Mouse (Mus musculus) neural tube, embryonic 11.5 days (tissue): ENCODE results near the gene Epgn. TPM values are rescaled to one million over a fixed set of nuclear protein-coding genes. Genes with fewer than 3 reads are reported as not detected.

Experiments used
- ATAC-seq: fragments of 200-750 bp; cut with Nextera tagmentation; 2 replicates; pipeline ENCODE4 v1.8.0; 2017; ENCODE audit warnings: moderate number of reproducible peaks, mild to moderate bottlenecking, moderate TSS enrichment, moderate library complexity; ENCODE audit not compliant: insufficient read depth, low FRiP score, low TSS enrichment
- DNase-seq: peaks from one replicate; pipeline ENCODE4 v3.0.0-alpha.2; 2015; ENCODE audit warnings: low spot score
- H3K27ac ChIP-seq: fragments of 300-500 bp; sonication (generic); 2 replicates; pipeline ENCODE4 v1.5.1; 2014; ENCODE audit warnings: low read depth, mild to moderate bottlenecking, low read length
- H3K27me3 ChIP-seq: fragments of 300-500 bp; sonication (generic); 2 replicates; pipeline ENCODE4 v1.6.1; 2014; ENCODE audit warnings: mild to moderate bottlenecking, low read length, mixed read lengths; ENCODE audit not compliant: control insufficient read depth, insufficient read depth
- H3K36me3 ChIP-seq: fragments of 300-500 bp; sonication (generic); 2 replicates; pipeline ENCODE4 v1.6.1; 2014; ENCODE audit warnings: mild to moderate bottlenecking, low read length, moderate library complexity, mixed read lengths; ENCODE audit not compliant: control insufficient read depth, insufficient read depth
- H3K4me1 ChIP-seq: fragments of 300-500 bp; sonication (generic); 2 replicates; pipeline ENCODE4 v1.6.1; 2014; ENCODE audit warnings: low read length, mixed read lengths; ENCODE audit not compliant: control insufficient read depth, insufficient read depth
- H3K4me2 ChIP-seq: fragments of 300-500 bp; sonication (generic); 2 replicates; pipeline ENCODE4 v1.6.1; 2014; ENCODE audit warnings: low read depth, mild to moderate bottlenecking, moderate library complexity
- H3K4me3 ChIP-seq: fragments of 300-500 bp; sonication (generic); 2 replicates; pipeline ENCODE4 v1.5.1; 2014; ENCODE audit warnings: low read depth, low read length
- H3K9ac ChIP-seq: fragments of 300-500 bp; sonication (generic); 2 replicates; pipeline ENCODE4 v1.6.1; 2014; ENCODE audit warnings: mild to moderate bottlenecking, low read length
- H3K9me3 ChIP-seq: fragments of 300-500 bp; sonication (generic); 2 replicates; pipeline ENCODE4 v1.6.1; 2016; ENCODE audit warnings: low read length; ENCODE audit not compliant: control insufficient read depth
- WGBS: fragments of 180-500 bp; shearing (Covaris S2); extraction: QIAGEN DNeasy Blood & Tissue Kit; methylation state at CpG from one replicate; pipeline ENCODE4 v1.1.7; 2014; 5-methylcytosine and 5-hydroxymethylcytosine counted together
- polyA plus RNA-seq: library from polyadenylated mRNA; unstranded; fragments of >200 nt; fragmentation: Nextera tagmentation; extraction: Ambion mirVana; gene quantifications from 2 replicates; pipeline ENCODE4 v1.2.1, GENCODE M21; 2014

Gene Epgn
- polyA plus RNA-seq, 1 experiment from 2014 or later, result 0.25 TPM

GRCm38 (mm10) chr5:91073626-91074025, 46.4 kb downstream of the Epgn start:
- DNase-seq (no peak), ATAC-seq (no peak)
- no peak overlapping the region for H3K27ac ChIP-seq
- H3K9me3 ChIP-seq, result no peaks in the 10 kb centered on the region
- H3K9ac ChIP-seq, result no peak overlapping the region
- 83% methylated on average over 8 of the region's 8 CpGs for WGBS
- H3K4me2 ChIP-seq, result no peak overlapping the region
- no peaks in the 10 kb centered on the region for H3K4me1 ChIP-seq
- H3K36me3 ChIP-seq, result no peaks in the 10 kb centered on the region
- no peak overlapping the region for H3K4me3 ChIP-seq
- peaks cover 2% of the 10 kb centered on the region; the same call in 1 of the 2 replicates for H3K27me3 ChIP-seq

- Histone ChIP-seq H3K36me3 (no peaks in the 10 kb centered on the region), H3K4me2 (peak overlapping the region; percentile 47), H3K4me3 (peak overlapping the region; percentile 23; the same call in 1 of the 2 replicates), H3K9ac (no peak overlapping the region), H3K27ac (no peak overlapping the region), H3K27me3 (peaks cover 2% of the 10 kb centered on the region; the same call in 1 of the 2 replicates), H3K9me3 (no peaks in the 10 kb centered on the region), H3K4me1 (no peaks in the 10 kb centered on the region)
- no peak for ATAC-seq
- 48% methylated on average over 8 of the region's 8 CpGs for WGBS
- DNase-seq, result no peak
These were observed 46.8 kb downstream of the Epgn start for GRCm38 (mm10) chr5:91074026-91074425.

GRCm38 (mm10) chr5:91074450-91074950, 47.2 kb downstream of the Epgn start, which contains the start of gene Ereg:
Ereg (plus strand) TSS chr5:91074622.
- H3K4me1 ChIP-seq, result no peaks in the 10 kb centered on the region
- DNase-seq, result peak; percentile 40
- H3K27me3 ChIP-seq, result peaks cover 2% of the 10 kb centered on the region; the same call in 1 of the 2 replicates
- peak within 1 kb of the TSS; percentile 47 for H3K4me2 ChIP-seq
- no peaks in the 10 kb centered on the region for H3K9me3 ChIP-seq
- H3K36me3 ChIP-seq, result no peaks in the 10 kb centered on the region
- peak; percentile 60; the same call in 1 of the 2 replicates for ATAC-seq
- WGBS, result 2% methylated on average over 25 of the region's 25 CpGs
- H3K27ac ChIP-seq, result no peak within 1 kb of the TSS
- H3K9ac ChIP-seq, result no peak within 1 kb of the TSS
- peak within 1 kb of the TSS; percentile 23; the same call in 1 of the 2 replicates for H3K4me3 ChIP-seq

- ATAC-seq, result no peak
- Histone ChIP-seq H3K9me3 (no peaks in the 10 kb centered on the region), H3K4me2 (peak overlapping the region; percentile 47; the same call in 1 of the 2 replicates), H3K27me3 (peaks cover 2% of the 10 kb centered on the region; the same call in 1 of the 2 replicates), H3K36me3 (no peaks in the 10 kb centered on the region), H3K27ac (no peak overlapping the region), H3K9ac (no peak overlapping the region), H3K4me3 (no peak overlapping the region), H3K4me1 (no peaks in the 10 kb centered on the region)
- no peak for DNase-seq
- 50% methylated on average over 1 of the region's 1 CpGs for WGBS
These were observed 47.8 kb downstream of the Epgn start for GRCm38 (mm10) chr5:91075021-91075420.

GRCm38 (mm10) chr5:91083016-91083415, 55.8 kb downstream of the Epgn start:
- WGBS, result 84% methylated on average over 5 of the region's 5 CpGs
- Histone ChIP-seq H3K9me3 (no peaks in the 10 kb centered on the region), H3K9ac (no peak overlapping the region), H3K36me3 (no peaks in the 10 kb centered on the region), H3K27ac (no peak overlapping the region), H3K4me2 (no peak overlapping the region), H3K4me3 (no peak overlapping the region), H3K27me3 (no peaks in the 10 kb centered on the region), H3K4me1 (no peaks in the 10 kb centered on the region)
- ATAC-seq (no peak), DNase-seq (no peak)

Other genes starting within 250 kb of the Epgn start
- not detected in 2 replicates for gene Cxcl3, start 241.4 kb upstream of the Epgn start, polyA plus RNA-seq
- gene Cxcl15, start 232.9 kb upstream of the Epgn start, polyA plus RNA-seq, result 0.38 TPM in 1 of 2 replicates, not detected in the other
- gene Cxcl1, start 136.2 kb upstream of the Epgn start, polyA plus RNA-seq, result not detected in 2 replicates
- not detected in 2 replicates for gene Cxcl2, start 123.6 kb upstream of the Epgn start, polyA plus RNA-seq
- 87.7 and 93.3 TPM in 2 replicates for gene Mthfd2l, start 96.3 kb upstream of the Epgn start, polyA plus RNA-seq
- gene Ereg, start 47.2 kb downstream of the Epgn start, polyA plus RNA-seq, result not detected in 2 replicates
- 0.32 TPM in 1 of 2 replicates, not detected in the other for gene Areg, start 112.1 kb downstream of the Epgn start, polyA plus RNA-seq